Mouse (Mus musculus): ENCODE measurements around the gene Mad1l1.

GRCm38 (mm10) chr5:140292152-140292551 lies 29.2 kb downstream of the Mad1l1 start:
- TF ChIP-seq POLR2A (IDR thresholded peaks at IDR 0.05; ENCODE audit: borderline replicate concordance, control insufficient read depth, low read depth, low read length) (no peak), CTCF (IDR thresholded peaks at IDR 0.05; ENCODE audit: control insufficient read depth, insufficient read depth, low read length) (peak; percentile 60)

Data from bone marrow, adult 2 months (tissue).